Mouse (Mus musculus) hindbrain, embryonic 14.5 days (tissue): ENCODE data around the gene Zcchc24. TPM values are rescaled to one million over a fixed set of nuclear protein-coding genes. Genes with fewer than 3 reads are reported as not detected.

Experiments
- ATAC-seq: fragments of 200-750 bp; cut with Nextera tagmentation; 2 replicates; pipeline ENCODE4 v1.8.0; 2017; ENCODE audit warnings: moderate number of reproducible peaks, mild to moderate bottlenecking, moderate TSS enrichment, moderate library complexity; ENCODE audit not compliant: low FRiP score
- DNase-seq: peaks from one replicate; pipeline ENCODE4 v3.0.0-alpha.2; 2015; ENCODE audit warnings: low spot score
- H3K27ac ChIP-seq: fragments of 300-500 bp; sonication (generic); 2 replicates; pipeline ENCODE4 v1.5.1; 2014; ENCODE audit warnings: mild to moderate bottlenecking, moderate library complexity
- H3K27me3 ChIP-seq: fragments of 300-500 bp; sonication (generic); 2 replicates; pipeline ENCODE4 v1.6.1; 2014; ENCODE audit warnings: mild to moderate bottlenecking, low read length, mixed read lengths; ENCODE audit not compliant: control insufficient read depth, insufficient read depth
- H3K36me3 ChIP-seq: fragments of 300-500 bp; sonication (generic); replicated peaks from 2 replicates; pipeline ENCODE4 v1.6.1; 2014; ENCODE audit not compliant: control insufficient read depth, insufficient read depth
- H3K4me1 ChIP-seq: fragments of 300-500 bp; sonication (generic); replicated peaks from 2 replicates; pipeline ENCODE4 v1.6.1; 2014; ENCODE audit warnings: antibody characterized with exemption, low read length, mixed read lengths; ENCODE audit not compliant: control insufficient read depth, insufficient read depth
- H3K4me2 ChIP-seq: fragments of 300-500 bp; sonication (generic); replicated peaks from 2 replicates; pipeline ENCODE4 v1.6.1; 2014; ENCODE audit warnings: mild to moderate bottlenecking, moderate library complexity
- H3K4me3 ChIP-seq: fragments of 300-500 bp; sonication (generic); replicated peaks from 2 replicates; pipeline ENCODE4 v1.5.1; 2014; ENCODE audit warnings: mild to moderate bottlenecking, low read length
- H3K9ac ChIP-seq: fragments of 300-500 bp; sonication (generic); 2 replicates; pipeline ENCODE4 v1.6.1; 2014
- H3K9me3 ChIP-seq: fragments of 300-500 bp; sonication (generic); 2 replicates; pipeline ENCODE4 v1.6.1; 2016; ENCODE audit warnings: low read length; ENCODE audit not compliant: control insufficient read depth
- WGBS: fragments of 180-500 bp; shearing (Covaris S2); extraction: QIAGEN DNeasy Blood & Tissue Kit; methylation state at CpG from one replicate; pipeline ENCODE4 v1.1.7; 2014; 5-methylcytosine and 5-hydroxymethylcytosine counted together
- polyA plus RNA-seq: library from polyadenylated mRNA; unstranded; fragments of >200 nt; fragmentation: Nextera tagmentation; extraction: Ambion mirVana; gene quantifications from 2 replicates; pipeline ENCODE4 v1.2.1, GENCODE M21; 2014

The Zcchc24 gene
- polyA plus RNA-seq, 1 experiment from 2014 or later, result 18.5 TPM

GRCm38 (mm10) chr14:25755541-25755940 lies 13.3 kb downstream of the Zcchc24 start:
- peaks cover 26% of the 10 kb centered on the region for H3K4me1 ChIP-seq
- H3K27me3 ChIP-seq, result no peaks in the 10 kb centered on the region
- no peak for DNase-seq
- no peaks in the 10 kb centered on the region for H3K9me3 ChIP-seq
- H3K4me2 ChIP-seq, result no peak overlapping the region
- no peaks in the 10 kb centered on the region for H3K36me3 ChIP-seq
- ATAC-seq, result no peak
- no peak overlapping the region for H3K9ac ChIP-seq
- no peak overlapping the region for H3K4me3 ChIP-seq
- 50% methylated on average over 4 of the region's 4 CpGs for WGBS
- H3K27ac ChIP-seq, result no peak overlapping the region

DNA sequence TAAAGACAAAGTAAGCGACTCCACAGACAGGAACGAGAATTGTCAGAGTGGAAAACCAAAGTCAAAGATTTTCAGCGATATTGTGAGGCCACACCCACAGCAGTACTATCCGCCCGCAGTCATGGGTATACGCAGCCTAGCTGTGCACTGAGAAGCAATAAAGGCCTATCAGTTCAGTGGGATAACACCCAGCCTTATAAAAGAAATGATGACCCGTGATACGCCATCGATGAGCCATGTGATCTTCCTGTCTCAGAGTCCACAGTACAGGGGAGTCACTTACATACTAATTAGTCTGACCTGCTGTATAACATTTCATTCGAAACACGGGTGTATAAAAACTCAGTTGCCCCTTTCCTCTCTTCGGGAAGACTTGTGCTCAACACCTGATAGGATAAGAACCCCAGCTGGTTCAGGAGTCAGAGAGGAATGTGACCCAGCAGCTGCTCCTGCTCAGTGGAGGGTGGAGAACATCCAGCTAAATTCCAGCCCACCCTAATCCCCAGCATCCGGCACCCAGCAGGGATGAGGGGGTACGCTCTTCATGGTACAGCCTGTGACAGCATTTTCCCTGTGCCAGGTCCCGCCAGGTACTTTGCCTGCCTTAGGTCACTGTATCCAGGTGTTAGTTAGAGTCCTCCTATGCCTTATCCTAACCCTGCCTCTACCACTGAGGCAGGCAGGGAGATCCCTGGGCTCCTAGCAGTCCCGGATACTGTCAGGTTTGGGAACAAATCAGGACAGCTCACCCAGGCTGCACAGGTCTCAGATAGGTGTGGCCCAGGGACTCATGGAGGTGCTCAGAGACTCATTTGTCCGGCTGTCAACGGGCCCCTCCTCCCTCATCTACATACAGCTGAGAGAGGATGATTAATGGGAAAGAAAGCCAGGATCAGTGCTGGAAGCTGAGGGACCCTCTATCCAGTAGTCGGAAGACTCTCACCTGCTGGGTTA lies 14.0 kb downstream of the Zcchc24 start:
- Histone ChIP-seq H3K27ac (no peak overlapping the region), H3K4me1 (peaks cover 26% of the 10 kb centered on the region), H3K36me3 (no peaks in the 10 kb centered on the region), H3K4me2 (no peak overlapping the region), H3K9me3 (no peaks in the 10 kb centered on the region), H3K9ac (no peak overlapping the region), H3K4me3 (no peak overlapping the region), H3K27me3 (no peaks in the 10 kb centered on the region)
- no peak for DNase-seq
- 42% methylated on average over 19 of the region's 19 CpGs for WGBS
- peak; percentile 40; the same call in 1 of the 2 replicates for ATAC-seq

- ATAC-seq (no peak), DNase-seq (no peak)
- peaks cover 26% of the 10 kb centered on the region for H3K4me1 ChIP-seq
- no peaks in the 10 kb centered on the region for H3K27me3 ChIP-seq
- no peak overlapping the region for H3K4me3 ChIP-seq
- no peak overlapping the region for H3K4me2 ChIP-seq
- no peaks in the 10 kb centered on the region for H3K36me3 ChIP-seq
- H3K9me3 ChIP-seq, result no peaks in the 10 kb centered on the region
- H3K9ac ChIP-seq, result no peak overlapping the region
- 32% methylated on average over 5 of the region's 5 CpGs for WGBS
- no peak overlapping the region for H3K27ac ChIP-seq
Observed at GRCm38 (mm10) chr14:25753021-25753420, 15.8 kb downstream of the Zcchc24 start.

DNA sequence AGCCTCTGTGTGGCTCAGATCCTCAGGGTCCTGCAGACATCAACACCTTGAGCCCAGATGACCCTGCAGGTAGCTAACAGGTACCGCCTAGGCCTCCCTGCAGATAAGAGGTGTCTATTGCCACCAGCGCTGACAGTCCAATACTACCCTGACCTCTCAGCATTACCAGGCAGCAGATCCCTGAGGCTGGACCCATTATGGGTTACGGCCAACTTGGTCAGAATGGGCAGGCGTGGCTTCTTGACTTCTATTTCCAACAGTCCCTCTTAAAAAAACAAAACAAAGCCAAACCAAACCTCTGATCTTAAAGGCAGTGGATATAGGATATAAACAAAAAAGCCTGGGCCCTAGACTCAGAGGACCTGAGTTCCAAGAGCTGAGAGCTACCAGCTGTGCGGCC lies 17.8 kb downstream of the Zcchc24 start:
- Histone ChIP-seq H3K4me2 (no peak overlapping the region), H3K9ac (no peak overlapping the region), H3K4me1 (peaks cover 16% of the 10 kb centered on the region), H3K36me3 (no peaks in the 10 kb centered on the region), H3K9me3 (no peaks in the 10 kb centered on the region), H3K27me3 (no peaks in the 10 kb centered on the region), H3K27ac (no peak overlapping the region), H3K4me3 (no peak overlapping the region)
- WGBS, result 97% methylated on average over 5 of the region's 5 CpGs
- DNase-seq (no peak), ATAC-seq (no peak)

DNA sequence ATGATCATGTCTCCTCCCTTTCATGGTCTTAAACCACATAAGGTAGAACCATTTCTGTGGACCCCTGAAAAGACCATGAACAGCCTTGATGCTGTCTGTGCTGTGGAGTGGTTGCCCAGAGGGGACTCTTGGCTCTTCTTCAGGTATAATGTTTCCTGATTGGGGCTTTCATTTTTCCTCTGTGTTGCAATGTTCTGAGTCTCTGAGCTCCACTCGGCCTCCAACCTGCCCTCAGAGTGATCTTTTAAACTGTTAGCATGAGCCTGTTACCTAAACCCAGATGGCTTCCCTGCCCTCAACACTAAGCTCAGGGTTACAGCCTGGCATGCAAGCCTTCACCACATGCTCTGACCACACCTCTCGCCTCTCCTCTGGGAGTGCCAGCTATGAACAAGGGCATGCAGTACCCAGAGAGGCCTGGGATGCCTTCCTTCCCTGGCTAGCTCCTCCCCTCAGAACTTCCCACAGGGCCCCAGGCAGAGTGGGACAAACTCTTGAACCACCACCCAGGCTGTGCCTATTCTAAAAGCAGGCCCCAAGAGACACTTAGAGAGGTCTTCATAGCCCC lies 18.3 kb downstream of the Zcchc24 start:
- Histone ChIP-seq H3K27ac (no peak overlapping the region), H3K27me3 (no peaks in the 10 kb centered on the region), H3K4me3 (no peak overlapping the region), H3K9ac (no peak overlapping the region), H3K4me2 (no peak overlapping the region), H3K9me3 (no peaks in the 10 kb centered on the region), H3K36me3 (no peaks in the 10 kb centered on the region), H3K4me1 (peaks cover 14% of the 10 kb centered on the region)
- 87% methylated on average over 2 of the region's 2 CpGs for WGBS
- DNase-seq (no peak), ATAC-seq (no peak)

DNA sequence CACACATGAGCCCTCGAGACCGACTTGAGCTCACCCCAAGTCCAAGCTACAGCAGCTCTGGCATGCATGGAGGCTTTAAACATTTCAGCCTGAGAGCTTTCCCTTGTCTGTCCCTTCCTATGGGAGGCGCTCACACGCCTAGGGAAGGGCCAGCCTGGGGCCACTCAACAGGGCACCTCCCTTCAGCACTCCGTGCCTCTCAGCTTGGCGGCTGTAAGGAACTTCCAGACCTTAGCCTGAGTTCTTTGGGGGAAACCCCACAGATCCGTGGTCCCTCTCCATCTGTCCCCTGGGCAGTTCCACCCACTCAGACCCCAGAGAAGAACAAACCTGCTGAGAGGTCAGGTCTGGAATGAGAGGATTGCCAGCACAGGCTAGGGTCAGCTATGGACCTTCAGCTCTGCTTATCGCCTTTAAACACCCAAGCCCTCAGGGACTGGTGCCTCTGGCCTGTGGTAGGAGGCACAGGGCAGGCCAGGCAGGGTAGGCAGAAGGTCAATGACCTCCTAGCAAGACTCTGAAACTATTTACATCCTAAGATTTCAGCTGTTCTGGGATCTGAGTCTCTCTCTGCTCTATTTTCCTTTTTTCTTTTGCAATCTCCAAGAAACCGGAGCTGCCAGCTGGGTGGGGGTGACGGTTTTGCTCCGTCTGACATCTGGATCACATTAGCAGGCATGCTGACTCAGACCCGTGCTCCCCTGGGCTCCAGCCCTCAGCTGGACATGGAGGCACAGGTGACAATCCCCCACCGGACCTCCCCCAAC lies 19.5 kb downstream of the Zcchc24 start:
- Histone ChIP-seq H3K36me3 (no peaks in the 10 kb centered on the region), H3K4me2 (no peak overlapping the region), H3K4me3 (no peak overlapping the region), H3K9ac (no peak overlapping the region), H3K27ac (no peak overlapping the region), H3K9me3 (no peaks in the 10 kb centered on the region), H3K27me3 (no peaks in the 10 kb centered on the region), H3K4me1 (0 out of 2 replicates have a peak, but pooled peaks cover 3% of the 10 kb centered on the region)
- ATAC-seq (no peak), DNase-seq (no peak)
- 58% methylated on average over 13 of the region's 13 CpGs for WGBS

DNA sequence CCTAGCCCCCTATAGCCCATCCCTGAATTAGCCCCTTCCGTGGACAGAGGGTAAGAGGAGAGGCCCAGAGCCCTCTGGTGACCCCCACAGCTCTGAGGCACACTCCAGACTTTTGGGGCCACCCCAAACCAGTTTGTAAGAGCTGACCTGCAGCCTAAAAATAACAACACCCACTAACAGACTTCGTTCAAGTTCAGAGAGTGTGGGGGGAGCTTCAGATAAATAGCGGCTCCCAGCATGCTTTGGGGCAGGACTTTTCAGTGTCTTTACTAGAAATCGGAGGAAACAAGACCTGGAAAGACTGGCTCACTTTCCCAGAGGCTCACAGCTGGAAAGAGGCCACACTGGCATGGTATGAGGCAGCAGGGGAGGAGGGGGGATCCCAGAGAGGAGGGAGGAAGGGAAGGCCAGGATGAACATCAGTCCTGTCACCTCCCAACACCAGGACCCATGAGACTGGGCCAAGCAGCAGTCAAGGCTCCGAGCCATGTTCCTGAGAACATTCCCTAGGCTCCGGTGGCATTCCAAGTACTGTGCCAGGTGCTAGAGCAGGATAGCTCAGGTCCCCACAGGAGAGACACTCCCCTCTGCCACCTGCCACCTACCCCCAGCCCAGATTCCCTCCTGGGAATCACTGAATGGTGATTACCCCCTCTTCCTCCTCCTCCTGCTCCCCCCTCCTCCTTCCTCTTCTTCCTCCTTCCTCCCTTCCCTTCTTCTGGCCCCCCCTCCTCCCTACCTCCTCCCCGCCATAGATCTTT lies 20.7 kb downstream of the Zcchc24 start:
- H3K36me3 ChIP-seq, result no peaks in the 10 kb centered on the region
- H3K9me3 ChIP-seq, result no peaks in the 10 kb centered on the region
- no peaks in the 10 kb centered on the region for H3K27me3 ChIP-seq
- WGBS, result 77% methylated on average over 7 of the region's 7 CpGs
- H3K4me3 ChIP-seq, result no peak overlapping the region
- DNase-seq (no peak), ATAC-seq (no peak)
- no peak overlapping the region for H3K9ac ChIP-seq
- no peak overlapping the region for H3K27ac ChIP-seq
- no peak overlapping the region for H3K4me2 ChIP-seq
- 0 out of 2 replicates have a peak, but pooled peaks cover 3% of the 10 kb centered on the region for H3K4me1 ChIP-seq

GRCm38 (mm10) chr14:25746971-25747945 lies 21.6 kb downstream of the Zcchc24 start:
- Histone ChIP-seq H3K4me3 (no peak overlapping the region), H3K27ac (no peak overlapping the region), H3K9ac (no peak overlapping the region), H3K4me1 (0 out of 2 replicates have a peak, but pooled peaks cover 3% of the 10 kb centered on the region), H3K36me3 (no peaks in the 10 kb centered on the region), H3K27me3 (no peaks in the 10 kb centered on the region), H3K4me2 (no peak overlapping the region), H3K9me3 (no peaks in the 10 kb centered on the region)
- 84% methylated on average over 21 of the region's 21 CpGs for WGBS
- ATAC-seq (no peak), DNase-seq (no peak)
